Mouse (Mus musculus) left cerebral cortex, adult 8-10 months (tissue): ENCODE measurements at regions not wholly inside any gene's neighbourhood (a gene's known extent, or its start where the extent isn't known, plus 50 kb on each side); places are given as distances from the start of the nearest gene placed in this dataset.

Experiments used
- DNase-seq, 2 experiments: peaks; one replicate each; pipeline ENCODE4 v3.0.0; 2022; ENCODE audit warnings: low spot score in 2 of 2

DNA sequence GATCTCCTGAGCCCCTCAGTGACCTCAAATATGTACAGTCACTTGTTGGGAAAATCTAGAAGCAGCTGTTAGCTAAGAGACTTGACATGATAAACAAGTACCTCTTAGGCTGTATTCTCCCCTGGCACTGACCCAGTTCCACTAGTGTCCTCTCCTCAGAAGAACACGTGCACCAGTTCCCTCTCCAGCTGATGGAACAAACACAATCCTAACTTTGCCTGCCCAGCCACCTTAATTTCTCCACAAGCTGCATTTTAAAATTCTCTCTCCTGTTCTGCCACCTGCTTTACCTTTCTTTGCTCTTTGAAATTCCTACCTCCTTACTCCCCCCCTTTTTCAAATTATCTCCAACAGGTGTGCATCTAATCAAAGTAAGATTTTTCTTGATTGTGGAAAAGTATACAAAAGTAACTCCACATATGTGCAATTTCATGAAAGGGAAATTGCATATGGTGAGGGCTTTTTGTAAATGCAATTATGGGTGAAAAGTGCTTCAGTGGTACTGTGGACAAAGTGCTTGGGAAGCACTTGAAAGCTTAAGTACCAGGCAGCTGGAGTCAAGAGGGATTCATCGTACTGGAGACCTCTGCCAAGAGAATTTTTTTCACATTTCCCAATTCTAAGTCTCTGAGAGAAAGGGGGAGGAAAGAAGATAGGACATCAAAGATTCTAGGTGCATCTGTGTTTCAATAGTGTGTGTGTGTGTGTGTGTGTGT is 590.7 kb upstream of the Acvr2a start:
- DNase-seq: no peak

DNA sequence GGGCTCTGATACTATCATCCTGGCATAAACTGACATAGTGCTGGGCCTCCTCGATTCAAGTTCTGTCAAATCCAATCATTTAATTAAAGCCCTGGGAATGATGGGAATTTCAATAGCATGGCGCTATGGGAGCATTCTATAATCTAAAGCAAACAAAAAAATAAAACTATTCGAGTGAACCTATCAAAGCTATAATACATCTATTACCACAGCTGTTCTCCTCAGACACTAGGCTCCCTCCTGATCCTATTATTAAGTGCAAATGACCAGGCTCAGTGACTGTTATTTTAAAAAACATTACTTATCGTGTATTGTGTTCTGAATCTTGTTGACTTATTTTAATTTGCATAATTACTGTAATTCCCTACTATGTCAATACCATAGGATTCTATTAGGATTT is 563.7 kb upstream of the Acvr2a start:
- no peak for DNase-seq

DNA sequence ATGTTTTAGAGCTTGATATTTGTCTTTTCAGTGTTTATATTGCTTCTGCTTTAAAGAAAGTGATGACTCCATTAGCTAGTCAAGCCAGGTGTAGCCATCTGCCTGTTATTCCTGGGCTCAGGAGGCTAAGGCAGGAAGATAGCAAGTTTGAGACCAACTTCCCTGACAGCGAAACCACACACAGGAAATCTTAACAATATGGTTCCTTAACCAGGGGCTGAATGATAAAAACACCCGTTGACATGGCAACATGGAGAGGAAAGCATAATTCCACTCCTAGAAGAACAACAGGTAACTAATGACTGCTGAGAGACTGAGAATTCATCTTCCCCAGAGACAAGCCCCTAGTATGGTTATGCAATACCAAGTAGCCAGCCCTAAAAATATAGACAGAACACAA is 553.6 kb upstream of the Acvr2a start:
- DNase-seq: no peak
